Mouse (Mus musculus) hindbrain, postnatal 0 days (tissue): ENCODE measurements at regions not wholly inside any gene's neighbourhood (a gene's known extent, or its start where the extent isn't known, plus 50 kb on each side); places are given as distances from the start of the nearest gene placed in this dataset.
"Not testable (repeated sequence)": the region's sequence is repeated elsewhere in the genome, so short reads cannot be mapped to it uniquely, and the experiment has no call there.

Experiments used
- ATAC-seq: fragments of 200-750 bp; cut with Nextera tagmentation; 2 replicates; pipeline ENCODE4 v1.8.0; 2017; ENCODE audit warnings: mild to moderate bottlenecking, moderate TSS enrichment, moderate library complexity
- DNase-seq: peaks from one replicate; pipeline ENCODE4 v3.0.0-alpha.2; 2015; ENCODE audit warnings: low spot score
- H3K27ac ChIP-seq: fragments of 300-500 bp; sonication (generic); 2 replicates; pipeline ENCODE4 v1.5.1; 2014; ENCODE audit warnings: mild to moderate bottlenecking
- H3K27me3 ChIP-seq: fragments of 300-500 bp; sonication (generic); 2 replicates; pipeline ENCODE4 v1.6.1; 2014; ENCODE audit warnings: low read length, mixed read lengths; ENCODE audit not compliant: insufficient read depth
- H3K36me3 ChIP-seq: fragments of 300-500 bp; sonication (generic); 2 replicates; pipeline ENCODE4 v1.6.1; 2014; ENCODE audit warnings: low read length, mixed read lengths; ENCODE audit not compliant: insufficient read depth
- H3K4me1 ChIP-seq: fragments of 300-500 bp; sonication (generic); 2 replicates; pipeline ENCODE4 v1.6.1; 2014; ENCODE audit warnings: antibody characterized with exemption, low read length, mixed read lengths; ENCODE audit not compliant: insufficient read depth
- H3K4me2 ChIP-seq: fragments of 300-500 bp; sonication (generic); 2 replicates; pipeline ENCODE4 v1.6.1; 2014; ENCODE audit warnings: low read depth, mild to moderate bottlenecking, low read length, moderate library complexity, mixed read lengths
- H3K4me3 ChIP-seq: fragments of 300-500 bp; sonication (generic); 2 replicates; pipeline ENCODE4 v1.5.1; 2014; ENCODE audit warnings: low read length
- H3K9ac ChIP-seq: fragments of 300-500 bp; sonication (generic); replicated peaks from 2 replicates; pipeline ENCODE4 v1.6.1; 2014; ENCODE audit warnings: mild to moderate bottlenecking, low read length, moderate library complexity, mixed read lengths
- H3K9me3 ChIP-seq: fragments of 300-500 bp; sonication (generic); 2 replicates; pipeline ENCODE4 v1.6.1; 2016; ENCODE audit warnings: low read length, mixed read lengths
- WGBS: fragments of 180-500 bp; shearing (Covaris S2); extraction: QIAGEN DNeasy Blood & Tissue Kit; methylation state at CpG from one replicate; pipeline ENCODE4 v1.1.7; 2014; 5-methylcytosine and 5-hydroxymethylcytosine counted together

- DNase-seq, ATAC-seq, H3K4me1 ChIP-seq, H3K27ac ChIP-seq, H3K27me3 ChIP-seq, H3K36me3 ChIP-seq, H3K4me3 ChIP-seq, H3K9me3 ChIP-seq, H3K4me2 ChIP-seq, H3K9ac ChIP-seq: not testable (repeated sequence)
- 14% methylated on average over 7 of the region's 16 CpGs for WGBS
Measured at GRCm38 (mm10) chr6:114538185-114538584, 104.7 kb upstream of the Atg7 start.

GRCm38 (mm10) chr6:114550096-114550669 is 92.7 kb upstream of the Atg7 start:
- H3K9me3 ChIP-seq, H3K4me1 ChIP-seq, H3K27me3 ChIP-seq, H3K9ac ChIP-seq, H3K4me2 ChIP-seq, H3K36me3 ChIP-seq, H3K27ac ChIP-seq, H3K4me3 ChIP-seq, ATAC-seq: not testable (repeated sequence)
- peak; percentile 0 for DNase-seq
- 38% methylated on average over 18 of the region's 23 CpGs for WGBS

- H3K4me2 ChIP-seq, H3K9me3 ChIP-seq, ATAC-seq, H3K9ac ChIP-seq, DNase-seq, H3K27ac ChIP-seq, H3K4me1 ChIP-seq, H3K4me3 ChIP-seq, H3K27me3 ChIP-seq, H3K36me3 ChIP-seq: not testable (repeated sequence)
- no CpG with 5 or more reads among the region's 12 CpGs for WGBS
Measured at GRCm38 (mm10) chr6:114553072-114553471, 89.8 kb upstream of the Atg7 start.

- not testable (repeated sequence) for H3K36me3 ChIP-seq, ATAC-seq, H3K4me1 ChIP-seq, H3K4me2 ChIP-seq, H3K27me3 ChIP-seq, H3K4me3 ChIP-seq, H3K9ac ChIP-seq, H3K27ac ChIP-seq, H3K9me3 ChIP-seq
- peak; percentile 69 for DNase-seq
- 11% methylated on average over 4 of the region's 15 CpGs for WGBS
Measured at GRCm38 (mm10) chr6:114555186-114555585, 87.7 kb upstream of the Atg7 start.

GRCm38 (mm10) chr6:114577319-114577718 is 65.6 kb upstream of the Atg7 start:
- not testable (repeated sequence) for H3K36me3 ChIP-seq, H3K9ac ChIP-seq, H3K4me1 ChIP-seq, H3K4me3 ChIP-seq, H3K27ac ChIP-seq, H3K27me3 ChIP-seq, ATAC-seq, H3K4me2 ChIP-seq, H3K9me3 ChIP-seq
- DNase-seq = peak; percentile 74
- WGBS = 6% methylated on average over 6 of the region's 15 CpGs
